Mouse (Mus musculus): ENCODE data around the gene Mapk8ip3.
A peak's percentile ranks its signal among the peaks of the same experiment; 100 is the strongest.

Mapk8ip3 gene

DNA sequence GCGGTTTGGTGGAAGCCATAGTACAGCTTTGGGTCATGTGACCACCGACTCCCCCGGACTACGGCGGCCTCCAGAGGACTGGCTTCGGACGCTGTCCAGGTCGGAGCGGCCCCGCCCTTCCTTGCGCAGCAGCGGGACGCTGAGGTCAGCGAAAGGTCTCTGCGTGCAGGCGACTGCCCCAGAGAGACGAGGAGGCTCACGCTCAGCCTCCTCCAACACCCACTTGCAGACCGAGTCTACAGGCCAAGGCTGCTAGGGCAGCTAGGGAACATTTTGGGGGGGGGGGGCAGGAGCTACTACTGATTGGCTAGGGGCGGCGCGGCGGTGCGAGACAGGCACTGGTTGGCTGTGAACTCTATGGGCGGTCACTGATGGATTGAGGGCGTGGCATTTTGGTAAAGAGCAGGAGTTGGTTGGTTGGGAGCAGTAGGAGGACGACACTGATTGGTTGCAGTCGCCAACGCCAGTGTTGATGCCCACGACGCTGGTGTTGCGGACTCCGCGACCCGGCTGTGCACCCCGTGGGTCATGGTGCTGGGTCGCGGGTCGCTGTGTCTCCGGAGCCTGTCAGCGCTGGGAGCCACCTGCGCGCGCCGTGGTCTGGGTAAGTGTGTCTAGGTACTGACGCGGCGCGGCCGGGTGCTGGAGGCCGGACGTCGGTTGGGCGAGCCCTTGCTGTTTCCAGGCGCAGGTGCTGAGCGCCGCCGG, 86.6 kb downstream of the Mapk8ip3 start, which contains the start of gene Fahd1:
Gene Fahd1 (minus strand): TSS at position 300 of the 708 bp plus-strand sequence.
- peak; percentile 97 for DNase-seq (ENCODE audit: extremely low read depth, low read depth)

DNA sequence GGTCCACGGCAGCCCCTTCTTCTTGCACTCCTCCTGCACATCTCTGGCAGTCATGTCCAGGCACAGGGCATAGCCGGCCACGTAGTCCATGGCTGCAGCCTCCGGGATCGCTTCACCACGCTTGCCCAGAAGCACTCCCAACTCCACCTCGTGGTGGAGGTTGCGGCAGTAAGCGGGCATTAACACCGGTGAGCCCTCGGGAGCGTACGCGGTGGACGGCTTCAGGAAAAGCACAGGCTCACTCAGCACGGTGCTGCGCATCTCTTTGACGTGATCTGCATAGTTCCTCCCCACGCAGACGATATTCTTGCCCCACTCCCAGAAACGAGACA, 87.1 kb downstream of the Mapk8ip3 start:
- no peak for DNase-seq (ENCODE audit: extremely low read depth, low read depth)

DNA sequence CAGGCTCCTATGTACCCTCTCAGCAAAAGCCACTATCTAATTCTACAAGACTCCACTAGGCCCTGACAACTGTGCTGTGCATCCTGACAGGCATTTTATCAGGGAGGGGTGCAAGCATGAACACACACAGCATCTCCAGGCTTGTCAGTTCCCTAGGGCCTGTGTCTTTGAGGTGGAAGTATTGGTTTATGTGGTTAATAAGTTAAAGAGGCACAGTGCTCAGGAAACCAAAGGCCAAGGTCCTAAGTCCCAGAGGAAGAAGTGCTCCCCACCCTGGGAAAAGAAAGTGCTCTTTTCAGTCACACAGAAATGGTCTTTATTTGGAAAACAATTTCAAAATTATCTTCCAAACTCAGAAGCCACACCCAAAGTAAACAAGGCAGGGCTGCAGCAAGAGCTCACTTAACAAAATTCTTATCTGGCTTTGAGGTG, 88.2 kb downstream of the Mapk8ip3 start:
- DNase-seq (ENCODE audit: extremely low read depth, low read depth) = peak; percentile 36

DNA sequence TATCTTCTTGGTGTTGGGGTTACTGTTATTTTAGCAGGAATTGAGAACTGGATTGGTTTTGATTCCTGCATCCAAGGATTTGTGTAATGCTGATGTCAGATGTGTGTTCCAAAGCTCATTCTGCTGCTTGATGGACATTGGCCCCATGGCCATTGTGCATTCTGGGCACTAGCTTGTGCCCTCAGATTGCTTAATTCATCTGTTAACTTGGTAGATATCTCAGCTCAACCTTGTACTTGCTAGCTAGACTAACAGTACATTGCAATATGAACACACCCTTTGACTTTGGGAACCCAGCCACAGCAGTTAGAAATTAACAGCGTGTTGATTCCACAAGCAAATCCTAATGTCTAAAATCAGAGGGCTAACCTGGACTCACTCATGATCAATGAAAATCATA, 89.4 kb downstream of the Mapk8ip3 start:
- no peak for DNase-seq (ENCODE audit: extremely low read depth, low read depth)

DNA sequence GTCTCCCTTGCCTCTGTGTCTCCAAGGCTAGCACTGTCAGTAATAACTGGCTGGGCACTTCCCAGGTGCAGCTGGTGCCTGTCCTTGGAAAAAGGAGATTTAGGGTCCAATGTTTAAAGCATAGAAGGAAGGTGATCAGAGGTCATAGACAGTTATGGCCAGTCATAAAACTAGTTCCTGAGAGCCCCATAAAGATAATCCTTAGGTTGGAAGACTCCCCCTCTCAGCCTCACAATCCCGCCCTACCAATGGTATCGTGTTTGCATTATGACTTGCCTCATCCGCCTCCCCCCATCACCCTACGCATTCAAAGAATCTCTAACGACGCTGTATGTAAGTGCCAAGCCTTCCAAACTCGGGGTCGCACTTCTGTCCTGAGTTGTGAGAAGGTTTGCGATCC, 92.3 kb downstream of the Mapk8ip3 start:
- no peak for DNase-seq (ENCODE audit: extremely low read depth, low read depth)

DNA sequence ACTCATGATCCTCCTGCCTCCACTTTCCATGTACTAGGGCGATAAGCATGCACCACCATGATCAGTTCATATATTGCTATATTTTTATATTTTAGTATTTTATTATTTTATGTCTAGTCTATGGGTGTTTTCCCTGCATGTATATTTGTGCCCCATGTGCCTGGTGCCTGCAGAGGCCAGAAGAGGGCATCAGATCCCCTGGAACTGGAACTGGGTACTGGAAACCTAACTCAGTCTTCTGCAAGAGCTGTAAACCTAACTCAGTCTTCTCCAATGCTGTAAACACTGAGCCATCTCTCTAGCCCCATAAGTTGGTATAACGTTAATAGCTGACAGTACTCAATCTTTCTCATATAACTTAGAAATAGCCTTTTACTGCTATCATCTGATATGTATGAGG, 94.1 kb downstream of the Mapk8ip3 start:
- no peak for DNase-seq (ENCODE audit: extremely low read depth, low read depth)
